Mouse (Mus musculus) kidney, embryonic 14.5 days (tissue): ENCODE data around the gene Gng3. TPM values are rescaled to one million over a fixed set of nuclear protein-coding genes. Genes with fewer than 3 reads are reported as not detected.

Source experiments
- microRNA-seq: library from miRNA; unstranded; fragments of <30 nt; microRNA quantifications from one replicate; pipeline ENCODE4, GENCODE M21; 2016
- polyA plus RNA-seq: library from polyadenylated mRNA; unstranded; fragments of >200 nt; fragmentation: Nextera tagmentation; extraction: Ambion mirVana; gene quantifications from 2 replicates; pipeline ENCODE4 v1.2.1, GENCODE M21; 2014

Gene Gng3
- polyA plus RNA-seq, 1 experiment from 2014 or later, result 3.6 TPM

Small RNA genes within 50 kb of the gene (microRNA-seq; reads per million reads assigned to microRNA genes)
- gene Mir5136, result not detected

Other genes starting within 250 kb of the Gng3 start
- 1.7 and 3.9 TPM in 2 replicates for gene Slc22a8, start 247.9 kb downstream of the Gng3 start, polyA plus RNA-seq
- 1.2 and 3.2 TPM in 2 replicates for gene Slc22a6, start 221.2 kb downstream of the Gng3 start, polyA plus RNA-seq
- gene Chrm1, start 175.4 kb downstream of the Gng3 start, polyA plus RNA-seq, result 0.13 TPM in 1 of 2 replicates, not detected in the other
- 114 and 123 TPM in 2 replicates for gene Slc3a2, start 115.8 kb downstream of the Gng3 start, polyA plus RNA-seq
- 82.9 and 97.3 TPM in 2 replicates for gene Wdr74, start 103.4 kb downstream of the Gng3 start, polyA plus RNA-seq
- 0.70 and 2.3 TPM in 2 replicates for gene 1700092M07Rik, start 98.5 kb downstream of the Gng3 start, polyA plus RNA-seq
- gene Stx5a, start 97.8 kb downstream of the Gng3 start, polyA plus RNA-seq, result 114 and 128 TPM in 2 replicates
- gene Nxf1, start 82.1 kb downstream of the Gng3 start, polyA plus RNA-seq, result 155 and 198 TPM in 2 replicates
- 232 and 238 TPM in 2 replicates for gene Tmem223, start 68.2 kb downstream of the Gng3 start, polyA plus RNA-seq
- gene Tmem179b, start 64.7 kb downstream of the Gng3 start, polyA plus RNA-seq, result 80.4 and 91.0 TPM in 2 replicates
- 21.7 and 22.9 TPM in 2 replicates for gene Taf6l, start 52.8 kb downstream of the Gng3 start, polyA plus RNA-seq
- gene Polr2g, start 40.6 kb downstream of the Gng3 start, polyA plus RNA-seq, result 188 and 230 TPM in 2 replicates
- 4.0 and 5.1 TPM in 2 replicates for gene Zbtb3, start 36.6 kb downstream of the Gng3 start, polyA plus RNA-seq
- 40.0 and 61.0 TPM in 2 replicates for gene Ttc9c, start 19.9 kb downstream of the Gng3 start, polyA plus RNA-seq
- gene Hnrnpul2, start 19.2 kb downstream of the Gng3 start, polyA plus RNA-seq, result 9.3 and 10.5 TPM in 2 replicates
- not detected in 2 replicates for gene AC129217.1, start 9.4 kb downstream of the Gng3 start, polyA plus RNA-seq
- gene Bscl2, start 1.7 kb downstream of the Gng3 start, polyA plus RNA-seq, result 40.2 and 42.2 TPM in 2 replicates
- gene Lrrn4cl, start 11.6 kb upstream of the Gng3 start, polyA plus RNA-seq, result 0.17 and 0.62 TPM in 2 replicates
- gene Ubxn1, start 32.3 kb upstream of the Gng3 start, polyA plus RNA-seq, result 197 and 222 TPM in 2 replicates
- 63.1 and 70.6 TPM in 2 replicates for gene Uqcc3, start 41.7 kb upstream of the Gng3 start, polyA plus RNA-seq
- 98.0 and 116 TPM in 2 replicates for gene Lbhd1, start 44.5 kb upstream of the Gng3 start, polyA plus RNA-seq
- not detected in 2 replicates for gene Gm49403, start 44.7 kb upstream of the Gng3 start, polyA plus RNA-seq
- gene 1810009A15Rik, start 49.7 kb upstream of the Gng3 start, polyA plus RNA-seq, result 112 and 133 TPM in 2 replicates
- not detected in 2 replicates for gene Gm49416, start 49.7 kb upstream of the Gng3 start, polyA plus RNA-seq
- gene Ints5, start 53.8 kb upstream of the Gng3 start, polyA plus RNA-seq, result 27.7 and 38.2 TPM in 2 replicates
- 67.1 and 114 TPM in 2 replicates for gene Ganab, start 58.9 kb upstream of the Gng3 start, polyA plus RNA-seq
- gene B3gat3, start 81.2 kb upstream of the Gng3 start, polyA plus RNA-seq, result 33.5 and 38.8 TPM in 2 replicates
- gene Rom1, start 90.2 kb upstream of the Gng3 start, polyA plus RNA-seq, result 1.2 and 2.0 TPM in 2 replicates
- 17.6 and 18.7 TPM in 2 replicates for gene Eml3, start 90.4 kb upstream of the Gng3 start, polyA plus RNA-seq
- gene Mta2, start 102.7 kb upstream of the Gng3 start, polyA plus RNA-seq, result 45.3 and 67.2 TPM in 2 replicates
- 25.1 and 31.7 TPM in 2 replicates for gene Tut1, start 114.7 kb upstream of the Gng3 start, polyA plus RNA-seq
- 479 and 516 TPM in 2 replicates for gene Eef1g, start 127.8 kb upstream of the Gng3 start, polyA plus RNA-seq
- gene Ahnak, start 150.1 kb upstream of the Gng3 start, polyA plus RNA-seq, result 7.0 and 10.0 TPM in 2 replicates
- gene Scgb1a1, start 248.8 kb upstream of the Gng3 start, polyA plus RNA-seq, result not detected in 2 replicates